Mouse (Mus musculus) embryonic facial prominence, embryonic 14.5 days (tissue): Measurements from ENCODE around the gene 4930469K13Rik. TPM values are rescaled to one million over a fixed set of nuclear protein-coding genes. Genes with fewer than 3 reads are reported as not detected.

ENCODE experiments used
- ATAC-seq: fragments of 200-750 bp; cut with Nextera tagmentation; 2 replicates; pipeline ENCODE4 v1.8.0; 2017; ENCODE audit warnings: low read depth, moderate number of reproducible peaks, moderate TSS enrichment
- DNase-seq: peaks from one replicate; pipeline ENCODE4 v3.0.0-alpha.2; 2015; ENCODE audit warnings: low spot score
- H3K27ac ChIP-seq: fragments of 300-500 bp; sonication (generic); replicated peaks from 2 replicates; pipeline ENCODE4 v1.5.1; 2014; ENCODE audit warnings: low read depth, mild to moderate bottlenecking, low read length, moderate library complexity
- H3K27me3 ChIP-seq: fragments of 300-500 bp; sonication (generic); replicated peaks from 2 replicates; pipeline ENCODE4 v1.6.1; 2014; ENCODE audit warnings: low read length; ENCODE audit not compliant: control insufficient read depth, insufficient read depth
- H3K36me3 ChIP-seq: fragments of 300-500 bp; sonication (generic); 2 replicates; pipeline ENCODE4 v1.6.1; 2014; ENCODE audit warnings: low read length, mixed read lengths; ENCODE audit not compliant: control insufficient read depth, insufficient read depth
- H3K4me1 ChIP-seq: fragments of 300-500 bp; sonication (generic); 2 replicates; pipeline ENCODE4 v1.6.1; 2014; ENCODE audit warnings: antibody characterized with exemption, low read length; ENCODE audit not compliant: control insufficient read depth, insufficient read depth
- H3K4me2 ChIP-seq: fragments of 300-500 bp; sonication (generic); 2 replicates; pipeline ENCODE4 v1.6.1; 2014; ENCODE audit warnings: low read depth, mild to moderate bottlenecking, low read length, moderate library complexity, mixed read lengths
- H3K4me3 ChIP-seq: fragments of 300-500 bp; sonication (generic); 2 replicates; pipeline ENCODE4 v1.5.1; 2014; ENCODE audit warnings: low read depth, mild to moderate bottlenecking, low read length
- H3K9ac ChIP-seq: fragments of 300-500 bp; sonication (generic); 2 replicates; pipeline ENCODE4 v1.6.1; 2014; ENCODE audit warnings: low read depth, mild to moderate bottlenecking, low read length, moderate library complexity, mixed read lengths
- H3K9me3 ChIP-seq: fragments of 300-500 bp; sonication (generic); 2 replicates; pipeline ENCODE4 v1.6.1; 2016; ENCODE audit warnings: low read length; ENCODE audit not compliant: control insufficient read depth
- WGBS: fragments of 180-500 bp; shearing (Covaris S2); extraction: QIAGEN DNeasy Blood & Tissue Kit; methylation state at CpG from one replicate; pipeline ENCODE4 v1.1.7; 2014; 5-methylcytosine and 5-hydroxymethylcytosine counted together
- polyA plus RNA-seq: library from polyadenylated mRNA; unstranded; fragments of >200 nt; fragmentation: Nextera tagmentation; extraction: Ambion mirVana; gene quantifications from 2 replicates; pipeline ENCODE4 v1.2.1, GENCODE M21; 2014

Gene 4930469K13Rik
- polyA plus RNA-seq, 1 experiment from 2014 or later = 0.72 TPM

GRCm38 (mm10) chr11:33956623-33957022, 141.7 kb downstream of the 4930469K13Rik start:
- H3K4me1 ChIP-seq = no peaks in the 10 kb centered on the region
- ATAC-seq = no peak
- no peaks in the 10 kb centered on the region for H3K27me3 ChIP-seq
- no peak overlapping the region for H3K27ac ChIP-seq
- H3K4me3 ChIP-seq = no peak overlapping the region
- no peak for DNase-seq
- 81% methylated on average over 5 of the region's 5 CpGs for WGBS
- no peak overlapping the region for H3K4me2 ChIP-seq
- no peak overlapping the region for H3K9ac ChIP-seq
- H3K9me3 ChIP-seq = no peaks in the 10 kb centered on the region
- no peaks in the 10 kb centered on the region for H3K36me3 ChIP-seq

- Histone ChIP-seq H3K36me3 (no peaks in the 10 kb centered on the region), H3K4me3 (no peak overlapping the region), H3K9ac (no peak overlapping the region), H3K4me1 (no peaks in the 10 kb centered on the region), H3K9me3 (no peaks in the 10 kb centered on the region), H3K27me3 (no peaks in the 10 kb centered on the region), H3K4me2 (no peak overlapping the region), H3K27ac (no peak overlapping the region)
- 69% methylated on average over 4 of the region's 4 CpGs for WGBS
- DNase-seq (no peak), ATAC-seq (no peak)
Measured at GRCm38 (mm10) chr11:33955982-33956381, 142.4 kb downstream of the 4930469K13Rik start.

GRCm38 (mm10) chr11:33951684-33952625, 146.4 kb downstream of the 4930469K13Rik start:
- Histone ChIP-seq H3K36me3 (no peaks in the 10 kb centered on the region), H3K9ac (no peak overlapping the region), H3K4me3 (no peak overlapping the region), H3K27ac (no peak overlapping the region), H3K4me2 (no peak overlapping the region), H3K4me1 (no peaks in the 10 kb centered on the region), H3K9me3 (no peaks in the 10 kb centered on the region), H3K27me3 (no peaks in the 10 kb centered on the region)
- DNase-seq (no peak), ATAC-seq (no peak)
- WGBS = 69% methylated on average over 8 of the region's 8 CpGs

- DNase-seq = peak; percentile 51
- ATAC-seq = 0 out of 2 replicates have a peak, but pooled peaks have one; percentile 33
- Histone ChIP-seq H3K9ac (no peak overlapping the region), H3K4me1 (no peaks in the 10 kb centered on the region), H3K27ac (no peak overlapping the region), H3K27me3 (no peaks in the 10 kb centered on the region), H3K4me3 (no peak overlapping the region), H3K9me3 (no peaks in the 10 kb centered on the region), H3K36me3 (no peaks in the 10 kb centered on the region), H3K4me2 (no peak overlapping the region)
- 20% methylated on average over 5 of the region's 5 CpGs for WGBS
Measured at GRCm38 (mm10) chr11:33951155-33951554, 147.2 kb downstream of the 4930469K13Rik start.

GRCm38 (mm10) chr11:33946501-33946900, 151.9 kb downstream of the 4930469K13Rik start:
- Histone ChIP-seq H3K9me3 (no peaks in the 10 kb centered on the region), H3K4me2 (no peak overlapping the region), H3K27ac (no peak overlapping the region), H3K36me3 (no peaks in the 10 kb centered on the region), H3K4me1 (no peaks in the 10 kb centered on the region), H3K4me3 (no peak overlapping the region), H3K27me3 (no peaks in the 10 kb centered on the region), H3K9ac (no peak overlapping the region)
- WGBS = 79% methylated on average over 4 of the region's 4 CpGs
- DNase-seq = no peak
- no peak for ATAC-seq

- Histone ChIP-seq H3K36me3 (no peaks in the 10 kb centered on the region), H3K4me1 (no peaks in the 10 kb centered on the region), H3K4me2 (no peak overlapping the region), H3K27ac (no peak overlapping the region), H3K4me3 (no peak overlapping the region), H3K9ac (no peak overlapping the region), H3K27me3 (no peaks in the 10 kb centered on the region), H3K9me3 (no peaks in the 10 kb centered on the region)
- no peak for DNase-seq
- WGBS = 83% methylated on average over 9 of the region's 9 CpGs
- no peak for ATAC-seq
Measured at GRCm38 (mm10) chr11:33944786-33945328, 153.5 kb downstream of the 4930469K13Rik start.

GRCm38 (mm10) chr11:33944067-33944785, 154.1 kb downstream of the 4930469K13Rik start:
- 45% methylated on average over 4 of the region's 4 CpGs for WGBS
- no peak overlapping the region for H3K4me2 ChIP-seq
- ATAC-seq (no peak), DNase-seq (no peak)
- no peaks in the 10 kb centered on the region for H3K4me1 ChIP-seq
- no peak overlapping the region for H3K9ac ChIP-seq
- H3K27me3 ChIP-seq = no peaks in the 10 kb centered on the region
- no peak overlapping the region for H3K4me3 ChIP-seq
- no peaks in the 10 kb centered on the region for H3K9me3 ChIP-seq
- no peak overlapping the region for H3K27ac ChIP-seq
- no peaks in the 10 kb centered on the region for H3K36me3 ChIP-seq

GRCm38 (mm10) chr11:33943565-33943964, 154.8 kb downstream of the 4930469K13Rik start:
- H3K4me2 ChIP-seq = no peak overlapping the region
- no peaks in the 10 kb centered on the region for H3K9me3 ChIP-seq
- H3K4me3 ChIP-seq = no peak overlapping the region
- H3K36me3 ChIP-seq = no peaks in the 10 kb centered on the region
- 59% methylated on average over 1 of the region's 1 CpGs for WGBS
- no peak overlapping the region for H3K9ac ChIP-seq
- H3K27ac ChIP-seq = no peak overlapping the region
- H3K4me1 ChIP-seq = no peaks in the 10 kb centered on the region
- DNase-seq (no peak), ATAC-seq (no peak)
- H3K27me3 ChIP-seq = no peaks in the 10 kb centered on the region
